ENCODE assay signal across 22 mouse cellular contexts in genomic region chr10:90759929-90760328, GRCm38 (mm10).
A peak's percentile ranks its signal among the peaks of the same experiment; 100 is the strongest.
DNase-seq lines count a peak whose midpoint lies in the region; ATAC-seq lines count a peak whose summit lies in the region.
"Had no signal": no experiment of that assay in that cellular context is flagged by ENCODE, and none has a peak within 500 bp of the region (broad histone marks: within the 10 kb centered on the region; RNA-seq: fewer than 3 reads in every experiment).

No protein-coding gene starts in this region.

- no peaks in the 10 kb centered on the region for H3K4me1 ChIP-seq in megakaryocyte, embryonic 14.5 days
- H3K4me1 ChIP-seq: embryonic facial prominence, embryonic 12.5 days; heart, embryonic 10.5 days; heart, embryonic 15.5 days had no signal

- H3K9me3 ChIP-seq in megakaryocyte, embryonic 14.5 days = no peaks in the 10 kb centered on the region
- H3K9me3 ChIP-seq: embryonic facial prominence, embryonic 12.5 days; forebrain, embryonic 15.5 days; heart, embryonic 10.5 days; heart, embryonic 15.5 days; hindbrain, embryonic 13.5 days had no signal

- no peaks in the 10 kb centered on the region for H3K27me3 ChIP-seq in megakaryocyte, embryonic 14.5 days (replicated peaks)
- H3K27me3 ChIP-seq: embryonic facial prominence, embryonic 12.5 days; forebrain, embryonic 15.5 days; heart, embryonic 15.5 days; hindbrain, embryonic 13.5 days had no signal

- peak; percentile 61 for DNase-seq in cerebellum, postnatal 10 days
- DNase-seq in cerebellum, postnatal 4 days (ENCODE audit: low spot score in 2 of 2) = no peak
- no peak for DNase-seq in frontal cortex, postnatal 25 days (ENCODE audit: low spot score in 2 of 2)
- DNase-seq in brain, adult 2 months (ENCODE audit: low read depth, low spot score) = peak; percentile 74
- DNase-seq in lung, postnatal 14 days = no peak
- DNase-seq: B cell, adult 2 months; cerebellum, adult 11-12 months; cerebellum, adult 9-10 months; gastrocnemius, postnatal 36 days; heart, postnatal 14 days; kidney, adult 11 months had no signal

- H3K4me3 ChIP-seq in megakaryocyte, embryonic 14.5 days (replicated peaks) = peak overlapping the region; percentile 46
- H3K4me3 ChIP-seq: embryonic facial prominence, embryonic 12.5 days; forebrain, embryonic 15.5 days; heart, embryonic 10.5 days; heart, embryonic 15.5 days; hindbrain, embryonic 13.5 days had no signal

- H3K36me3 ChIP-seq in megakaryocyte, embryonic 14.5 days (replicated peaks; ENCODE audit: low read length) = no peaks in the 10 kb centered on the region
- H3K36me3 ChIP-seq: embryonic facial prominence, embryonic 12.5 days; forebrain, embryonic 15.5 days; G1E; heart, embryonic 10.5 days; heart, embryonic 15.5 days; hindbrain, embryonic 13.5 days had no signal

- peak; percentile 38 for ATAC-seq in frontal cortex, adult (ENCODE audit: low TSS enrichment)
- ATAC-seq in megakaryocyte, adult 5-6 weeks (ENCODE audit: poor library complexity, severe bottlenecking) = no peak
- ATAC-seq: CD4-positive, CD25-positive, alpha-beta regulatory T cell, adult 4 months; forebrain, embryonic 15.5 days; hindbrain, postnatal 0 days had no signal

Comparison
In these comparisons a context has a peak if more than half of its experiments do, and no peak if none do; other contexts are left out.
1. DNase-seq: peak in cerebellum, postnatal 10 days (2 of 2) and brain, adult 2 months (single experiment); none in cerebellum, postnatal 4 days (0 of 2), frontal cortex, postnatal 25 days (0 of 2) and lung, postnatal 14 days (single experiment).